Mouse (Mus musculus): ENCODE data around the gene Rfx1. TPM values are rescaled to one million over a fixed set of nuclear protein-coding genes. Genes with fewer than 3 reads are reported as not detected.

Gene Rfx1
- polyA plus RNA-seq (2014; fragmentation: Nextera tagmentation; extraction: Ambion mirVana): 7.5 and 7.9 TPM in 2 replicates

GRCm38 (mm10) chr8:84066291-84066930, at the start of gene Rfx1:
Gene Rfx1 (plus strand): TSS chr8:84066834.
- Histone ChIP-seq H3K4me2 (peak within 1 kb of the TSS; percentile 78), H3K27ac (ENCODE audit: low read depth, low read length) (peak within 1 kb of the TSS; percentile 98), H3K4me3 (ENCODE audit: low read depth, low read length) (peak within 1 kb of the TSS; percentile 87), H3K27me3 (ENCODE audit: control insufficient read depth, insufficient read depth, low read length) (no peaks in the 10 kb centered on the region), H3K36me3 (ENCODE audit: control insufficient read depth, insufficient read depth, low read length) (no peaks in the 10 kb centered on the region), H3K9ac (ENCODE audit: low read depth, low read length) (peak within 1 kb of the TSS; percentile 93), H3K9me3 (replicated peaks; ENCODE audit: control insufficient read depth, low read length) (no peaks in the 10 kb centered on the region), H3K4me1 (ENCODE audit: control insufficient read depth, insufficient read depth, low read length) (peaks cover 28% of the 10 kb centered on the region)
- under 1% methylated on average over 50 of the region's 51 CpGs for WGBS (ENCODE audit: insufficient replicate concordance)
- ATAC-seq (replicated peaks; ENCODE audit: insufficient number of reproducible peaks, low FRiP score, low TSS enrichment): peak; percentile 97

- no peak overlapping the region for H3K9ac ChIP-seq (ENCODE audit: low read depth, low read length)
- H3K27me3 ChIP-seq (ENCODE audit: control insufficient read depth, insufficient read depth, low read length): peaks cover 10% of the 10 kb centered on the region; the same call in 1 of the 2 replicates
- no peak for ATAC-seq (replicated peaks; ENCODE audit: insufficient number of reproducible peaks, low FRiP score, low TSS enrichment)
- WGBS (ENCODE audit: insufficient replicate concordance): 80% methylated on average over 9 of the region's 9 CpGs
- H3K36me3 ChIP-seq (ENCODE audit: control insufficient read depth, insufficient read depth, low read length): no peaks in the 10 kb centered on the region
- H3K9me3 ChIP-seq (replicated peaks; ENCODE audit: control insufficient read depth, low read length): no peaks in the 10 kb centered on the region
- no peak overlapping the region for H3K4me3 ChIP-seq (ENCODE audit: low read depth, low read length)
- no peak overlapping the region for H3K4me2 ChIP-seq
- no peak overlapping the region for H3K27ac ChIP-seq (ENCODE audit: low read depth, low read length)
- peaks cover 23% of the 10 kb centered on the region for H3K4me1 ChIP-seq (ENCODE audit: control insufficient read depth, insufficient read depth, low read length)
Measured at GRCm38 (mm10) chr8:84019738-84020137, 46.9 kb upstream of the Rfx1 start.

- peaks cover 26% of the 10 kb centered on the region for H3K4me1 ChIP-seq (ENCODE audit: control insufficient read depth, insufficient read depth, low read length)
- H3K9me3 ChIP-seq (replicated peaks; ENCODE audit: control insufficient read depth, low read length): no peaks in the 10 kb centered on the region
- ATAC-seq (replicated peaks; ENCODE audit: insufficient number of reproducible peaks, low FRiP score, low TSS enrichment): no peak; the same call in 1 of the 2 replicates
- H3K36me3 ChIP-seq (ENCODE audit: control insufficient read depth, insufficient read depth, low read length): no peaks in the 10 kb centered on the region
- WGBS (ENCODE audit: insufficient replicate concordance): 9% methylated on average over 18 of the region's 18 CpGs
- no peak within 1 kb of the TSS for H3K4me3 ChIP-seq (ENCODE audit: low read depth, low read length)
- H3K4me2 ChIP-seq: peak within 1 kb of the TSS; percentile 44
- H3K27ac ChIP-seq (ENCODE audit: low read depth, low read length): no peak within 1 kb of the TSS
- H3K27me3 ChIP-seq (ENCODE audit: control insufficient read depth, insufficient read depth, low read length): peaks cover 20% of the 10 kb centered on the region
- H3K9ac ChIP-seq (ENCODE audit: low read depth, low read length): peak within 1 kb of the TSS; percentile 24; the same call in 1 of the 2 replicates
Measured at GRCm38 (mm10) chr8:84021096-84021495, 45.5 kb upstream of the Rfx1 start, which contains the start of gene Palm3. Gene Palm3 (plus strand): TSS chr8:84021471.

- Histone ChIP-seq H3K9ac (ENCODE audit: low read depth, low read length) (no peak overlapping the region; the same call in 1 of the 2 replicates), H3K36me3 (ENCODE audit: control insufficient read depth, insufficient read depth, low read length) (no peaks in the 10 kb centered on the region), H3K4me2 (peak overlapping the region; percentile 44), H3K9me3 (replicated peaks; ENCODE audit: control insufficient read depth, low read length) (no peaks in the 10 kb centered on the region), H3K27me3 (ENCODE audit: control insufficient read depth, insufficient read depth, low read length) (peaks cover 25% of the 10 kb centered on the region), H3K4me1 (ENCODE audit: control insufficient read depth, insufficient read depth, low read length) (peaks cover 28% of the 10 kb centered on the region), H3K27ac (ENCODE audit: low read depth, low read length) (no peak overlapping the region), H3K4me3 (ENCODE audit: low read depth, low read length) (no peak overlapping the region)
- no peak for ATAC-seq (replicated peaks; ENCODE audit: insufficient number of reproducible peaks, low FRiP score, low TSS enrichment)
- WGBS (ENCODE audit: insufficient replicate concordance): 36% methylated on average over 12 of the region's 12 CpGs
Measured at GRCm38 (mm10) chr8:84021569-84021968, 45.1 kb upstream of the Rfx1 start.

GRCm38 (mm10) chr8:84023085-84023484, 43.5 kb upstream of the Rfx1 start:
- no peak for ATAC-seq (replicated peaks; ENCODE audit: insufficient number of reproducible peaks, low FRiP score, low TSS enrichment)
- peak overlapping the region; percentile 37 for H3K4me2 ChIP-seq
- no peak overlapping the region for H3K9ac ChIP-seq (ENCODE audit: low read depth, low read length)
- no peaks in the 10 kb centered on the region for H3K36me3 ChIP-seq (ENCODE audit: control insufficient read depth, insufficient read depth, low read length)
- no peaks in the 10 kb centered on the region for H3K9me3 ChIP-seq (replicated peaks; ENCODE audit: control insufficient read depth, low read length)
- H3K27me3 ChIP-seq (ENCODE audit: control insufficient read depth, insufficient read depth, low read length): peaks cover 35% of the 10 kb centered on the region
- WGBS (ENCODE audit: insufficient replicate concordance): 13% methylated on average over 5 of the region's 5 CpGs
- peak overlapping the region; percentile 69 for H3K27ac ChIP-seq (ENCODE audit: low read depth, low read length)
- no peak overlapping the region for H3K4me3 ChIP-seq (ENCODE audit: low read depth, low read length)
- peaks cover 28% of the 10 kb centered on the region for H3K4me1 ChIP-seq (ENCODE audit: control insufficient read depth, insufficient read depth, low read length)

- Histone ChIP-seq H3K27me3 (ENCODE audit: control insufficient read depth, insufficient read depth, low read length) (peaks cover 40% of the 10 kb centered on the region), H3K9me3 (replicated peaks; ENCODE audit: control insufficient read depth, low read length) (no peaks in the 10 kb centered on the region), H3K4me3 (ENCODE audit: low read depth, low read length) (no peak overlapping the region), H3K9ac (ENCODE audit: low read depth, low read length) (no peak overlapping the region), H3K4me2 (peak overlapping the region; percentile 37), H3K36me3 (ENCODE audit: control insufficient read depth, insufficient read depth, low read length) (no peaks in the 10 kb centered on the region), H3K4me1 (ENCODE audit: control insufficient read depth, insufficient read depth, low read length) (peaks cover 28% of the 10 kb centered on the region), H3K27ac (ENCODE audit: low read depth, low read length) (peak overlapping the region; percentile 69)
- 13% methylated on average over 1 of the region's 1 CpGs for WGBS (ENCODE audit: insufficient replicate concordance)
- no peak for ATAC-seq (replicated peaks; ENCODE audit: insufficient number of reproducible peaks, low FRiP score, low TSS enrichment)
Measured at GRCm38 (mm10) chr8:84023631-84024030, 43.0 kb upstream of the Rfx1 start.

GRCm38 (mm10) chr8:84024171-84024570, 42.5 kb upstream of the Rfx1 start:
- Histone ChIP-seq H3K4me3 (ENCODE audit: low read depth, low read length) (no peak overlapping the region), H3K9me3 (replicated peaks; ENCODE audit: control insufficient read depth, low read length) (no peaks in the 10 kb centered on the region), H3K9ac (ENCODE audit: low read depth, low read length) (no peak overlapping the region), H3K36me3 (ENCODE audit: control insufficient read depth, insufficient read depth, low read length) (no peaks in the 10 kb centered on the region), H3K4me1 (ENCODE audit: control insufficient read depth, insufficient read depth, low read length) (peaks cover 28% of the 10 kb centered on the region), H3K27me3 (ENCODE audit: control insufficient read depth, insufficient read depth, low read length) (peaks cover 45% of the 10 kb centered on the region), H3K4me2 (no peak overlapping the region), H3K27ac (ENCODE audit: low read depth, low read length) (no peak overlapping the region)
- no peak for ATAC-seq (replicated peaks; ENCODE audit: insufficient number of reproducible peaks, low FRiP score, low TSS enrichment)
- WGBS (ENCODE audit: insufficient replicate concordance): 10% methylated on average over 10 of the region's 10 CpGs

DNA sequence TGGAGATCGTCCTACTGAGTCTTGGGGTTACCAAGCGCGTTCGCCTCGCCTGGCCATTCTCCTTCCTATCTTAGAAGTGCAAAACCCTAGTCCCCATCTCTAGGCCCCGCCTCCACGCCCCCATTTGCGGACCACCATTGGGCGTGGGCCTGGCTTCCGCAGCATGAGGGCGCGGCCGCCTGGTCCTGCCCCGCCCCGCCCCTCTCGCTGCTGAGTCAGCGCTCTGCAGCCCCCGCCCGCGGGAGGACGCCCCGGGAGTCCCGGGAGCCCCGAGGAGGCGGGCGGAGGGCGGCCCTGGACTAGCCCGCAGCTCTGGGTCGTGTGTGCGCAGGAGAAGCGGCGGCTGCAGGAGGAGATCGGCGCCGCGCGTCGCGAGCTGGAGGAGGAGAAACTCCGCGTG, 40.8 kb upstream of the Rfx1 start:
- Histone ChIP-seq H3K27me3 (ENCODE audit: control insufficient read depth, insufficient read depth, low read length) (peaks cover 45% of the 10 kb centered on the region), H3K9ac (ENCODE audit: low read depth, low read length) (peak overlapping the region; percentile 29; the same call in 1 of the 2 replicates), H3K4me2 (peak overlapping the region; percentile 89), H3K9me3 (replicated peaks; ENCODE audit: control insufficient read depth, low read length) (no peaks in the 10 kb centered on the region), H3K27ac (ENCODE audit: low read depth, low read length) (no peak overlapping the region), H3K4me3 (ENCODE audit: low read depth, low read length) (peak overlapping the region; percentile 48), H3K36me3 (ENCODE audit: control insufficient read depth, insufficient read depth, low read length) (no peaks in the 10 kb centered on the region), H3K4me1 (ENCODE audit: control insufficient read depth, insufficient read depth, low read length) (peaks cover 28% of the 10 kb centered on the region)
- 0 out of 2 replicates have a peak, but pooled peaks have one; percentile 19 for ATAC-seq (replicated peaks; ENCODE audit: insufficient number of reproducible peaks, low FRiP score, low TSS enrichment)
- WGBS (ENCODE audit: insufficient replicate concordance): under 1% methylated on average over 41 of the region's 41 CpGs

DNA sequence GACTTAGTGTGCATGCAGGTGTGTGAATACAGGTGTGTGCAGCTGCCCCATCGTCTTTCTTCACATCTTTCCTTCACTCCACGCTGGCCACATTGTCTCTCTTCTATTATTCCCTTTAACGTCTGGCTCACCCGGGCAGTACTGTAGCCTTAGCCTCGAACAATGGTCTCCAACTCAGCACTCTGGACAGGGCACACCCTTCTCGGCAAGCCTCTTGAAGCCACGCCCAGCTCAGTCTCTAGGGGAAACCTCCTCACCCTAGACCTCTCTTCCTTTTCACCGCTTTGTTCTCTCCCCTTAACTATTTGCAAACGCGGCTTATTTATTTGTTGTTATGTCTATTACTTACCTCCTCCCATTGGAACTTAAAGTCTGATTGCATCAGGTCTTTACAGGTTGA, 39.2 kb upstream of the Rfx1 start:
- Histone ChIP-seq H3K27me3 (ENCODE audit: control insufficient read depth, insufficient read depth, low read length) (peaks cover 37% of the 10 kb centered on the region), H3K4me1 (ENCODE audit: control insufficient read depth, insufficient read depth, low read length) (peaks cover 22% of the 10 kb centered on the region), H3K9me3 (replicated peaks; ENCODE audit: control insufficient read depth, low read length) (no peaks in the 10 kb centered on the region), H3K4me3 (ENCODE audit: low read depth, low read length) (no peak overlapping the region), H3K9ac (ENCODE audit: low read depth, low read length) (no peak overlapping the region), H3K27ac (ENCODE audit: low read depth, low read length) (no peak overlapping the region), H3K36me3 (ENCODE audit: control insufficient read depth, insufficient read depth, low read length) (no peaks in the 10 kb centered on the region), H3K4me2 (no peak overlapping the region)
- no peak for ATAC-seq (replicated peaks; ENCODE audit: insufficient number of reproducible peaks, low FRiP score, low TSS enrichment)
- 9% methylated on average over 10 of the region's 10 CpGs for WGBS (ENCODE audit: insufficient replicate concordance)

Data from heart, embryonic 11.5 days (tissue).